Mouse (Mus musculus): ENCODE data around the gene Polr2l. TPM values are rescaled to one million over a fixed set of nuclear protein-coding genes. Genes with fewer than 3 reads are reported as not detected.
A peak's percentile ranks its signal among the peaks of the same experiment; 100 is the strongest.

The Polr2l gene
- polyA plus RNA-seq, 1 experiment from 2014 or later, result 73.8 TPM

DNA sequence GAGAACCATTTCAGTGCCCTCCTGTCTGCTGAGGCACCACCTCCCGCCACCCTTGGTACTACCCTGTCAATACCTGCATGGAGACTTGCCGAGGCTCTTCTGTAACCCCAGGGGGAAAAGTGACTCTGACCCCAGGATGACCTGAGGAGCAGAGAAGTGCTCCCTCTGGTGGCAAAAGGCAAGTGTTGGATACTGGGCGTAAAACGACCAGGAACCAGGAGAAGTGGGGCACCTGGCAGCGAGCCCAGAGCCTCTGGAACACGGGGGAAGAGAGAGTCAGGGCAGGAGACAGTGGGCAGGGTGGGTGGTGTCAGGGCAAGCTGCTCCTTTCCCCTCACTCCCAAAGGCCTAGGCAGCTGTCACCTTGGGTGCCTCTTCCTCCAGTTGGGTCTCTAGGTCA is 34.3 kb downstream of the Polr2l start:
- WGBS, result 39% methylated on average over 6 of the region's 6 CpGs
- Histone ChIP-seq H3K4me3 (no peak overlapping the region), H3K27ac (replicated peaks) (no peak overlapping the region), H3K4me1 (peaks cover 48% of the 10 kb centered on the region), H3K36me3 (peaks cover 24% of the 10 kb centered on the region), H3K27me3 (no peaks in the 10 kb centered on the region; the same call in 1 of the 2 replicates), H3K4me2 (replicated peaks) (no peak overlapping the region), H3K9me3 (no peaks in the 10 kb centered on the region), H3K9ac (replicated peaks) (no peak overlapping the region)
- ATAC-seq (ENCODE audit: low FRiP score, low read depth), result no peak

DNA sequence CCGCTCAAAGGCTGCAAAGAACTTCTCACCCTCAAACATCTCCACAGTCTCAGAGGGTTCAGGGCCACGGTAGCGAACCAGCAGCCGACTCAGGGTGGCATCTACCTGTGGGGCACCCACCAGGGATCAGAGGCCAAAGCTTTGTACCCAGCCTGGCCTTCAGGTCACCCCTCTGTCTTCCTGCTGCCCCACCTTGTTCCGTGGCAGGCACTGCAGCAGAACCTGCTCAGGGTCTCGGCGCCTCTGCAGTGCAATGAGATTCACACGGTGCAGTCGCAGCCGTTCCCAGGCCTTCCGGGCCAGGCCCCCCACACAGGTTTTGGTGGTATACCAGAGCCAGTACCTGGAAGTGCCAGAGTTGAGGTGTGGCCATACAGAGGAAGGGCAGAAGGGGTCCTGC is 35.1 kb downstream of the Polr2l start:
- Histone ChIP-seq H3K9ac (replicated peaks) (no peak overlapping the region), H3K4me1 (peaks cover 56% of the 10 kb centered on the region), H3K36me3 (peaks cover 24% of the 10 kb centered on the region), H3K27me3 (no peaks in the 10 kb centered on the region; the same call in 1 of the 2 replicates), H3K27ac (replicated peaks) (no peak overlapping the region), H3K4me3 (no peak overlapping the region), H3K4me2 (replicated peaks) (no peak overlapping the region), H3K9me3 (no peaks in the 10 kb centered on the region)
- 95% methylated on average over 11 of the region's 11 CpGs for WGBS
- ATAC-seq (ENCODE audit: low FRiP score, low read depth), result no peak

DNA sequence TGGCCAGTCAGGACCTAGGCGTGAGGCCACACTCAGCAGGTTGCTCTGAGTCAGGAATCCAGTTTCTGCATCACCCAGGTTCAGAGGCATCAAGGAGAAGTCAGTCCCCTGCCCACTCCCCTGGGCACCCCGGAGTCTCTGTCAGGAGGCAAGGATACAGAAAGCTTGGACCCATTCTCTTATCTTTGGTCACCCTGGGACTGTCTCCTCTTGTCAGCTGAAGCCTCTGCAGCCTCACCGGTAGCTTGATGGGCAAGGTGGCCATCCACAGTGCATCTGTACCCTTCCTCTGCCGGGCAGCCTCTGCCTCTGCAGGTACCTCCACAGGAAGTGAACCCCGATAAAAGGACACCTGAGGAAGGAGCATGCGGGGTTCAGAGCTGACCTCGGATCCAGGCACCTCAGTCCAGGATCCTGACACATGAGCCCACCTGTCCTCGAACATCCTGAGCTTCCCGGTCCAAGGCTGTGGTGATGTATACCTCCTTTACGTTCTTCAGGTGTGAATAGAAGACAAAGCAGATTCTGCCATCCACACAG is 35.7 kb downstream of the Polr2l start:
- H3K9me3 ChIP-seq, result no peaks in the 10 kb centered on the region
- no peak overlapping the region for H3K27ac ChIP-seq (replicated peaks)
- H3K4me3 ChIP-seq, result no peak overlapping the region
- no peak overlapping the region for H3K4me2 ChIP-seq (replicated peaks)
- WGBS, result 93% methylated on average over 10 of the region's 10 CpGs
- no peak overlapping the region for H3K9ac ChIP-seq (replicated peaks)
- no peak for ATAC-seq (ENCODE audit: low FRiP score, low read depth)
- peaks cover 24% of the 10 kb centered on the region for H3K36me3 ChIP-seq
- H3K27me3 ChIP-seq, result no peaks in the 10 kb centered on the region; the same call in 1 of the 2 replicates
- H3K4me1 ChIP-seq, result peaks cover 61% of the 10 kb centered on the region

DNA sequence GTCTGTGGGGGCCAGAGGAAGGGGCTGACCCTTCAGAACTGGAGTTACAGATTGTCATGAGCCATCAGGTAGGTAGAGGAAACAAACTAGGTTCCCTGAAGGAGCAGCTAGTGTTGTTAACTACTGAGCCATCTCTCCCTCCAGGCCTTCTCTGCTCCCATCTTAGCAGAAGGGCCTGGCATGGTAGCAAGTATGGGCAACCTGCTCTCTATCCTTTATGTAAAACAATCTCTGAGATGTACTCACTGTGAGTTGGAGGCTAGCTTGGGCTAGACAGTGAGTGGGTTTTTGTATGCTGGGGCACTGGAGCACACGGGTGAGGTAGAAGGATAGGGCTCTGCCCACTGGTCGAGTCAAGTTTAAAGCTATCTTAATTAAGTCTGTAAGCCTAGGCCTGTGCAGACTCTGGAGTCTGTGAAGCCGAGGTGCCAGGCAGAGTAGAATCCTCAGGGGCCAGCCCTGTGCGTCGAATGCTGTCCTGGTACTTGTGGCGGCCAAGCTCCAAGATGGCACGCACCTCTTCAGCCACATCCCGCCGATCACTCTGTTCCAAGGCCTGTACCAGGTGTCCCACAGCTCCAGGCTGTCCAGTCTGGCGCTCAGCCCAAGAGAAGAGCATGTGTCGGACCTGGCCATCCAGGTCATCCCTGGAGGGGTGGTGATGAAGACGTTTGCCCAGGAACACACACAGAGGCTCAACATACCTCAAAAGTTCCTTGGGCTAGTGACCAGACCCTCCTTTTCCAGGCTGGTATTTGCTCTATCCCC is 36.5 kb downstream of the Polr2l start:
- H3K9ac ChIP-seq (replicated peaks), result no peak overlapping the region
- H3K4me3 ChIP-seq, result no peak overlapping the region
- H3K36me3 ChIP-seq, result peaks cover 27% of the 10 kb centered on the region
- WGBS, result 91% methylated on average over 12 of the region's 12 CpGs
- no peak overlapping the region for H3K4me2 ChIP-seq (replicated peaks)
- no peak overlapping the region; the same call in 1 of the 2 replicates for H3K27ac ChIP-seq (replicated peaks)
- H3K27me3 ChIP-seq, result no peaks in the 10 kb centered on the region; the same call in 1 of the 2 replicates
- H3K4me1 ChIP-seq, result peaks cover 61% of the 10 kb centered on the region
- ATAC-seq (ENCODE audit: low FRiP score, low read depth), result no peak
- no peaks in the 10 kb centered on the region for H3K9me3 ChIP-seq

DNA sequence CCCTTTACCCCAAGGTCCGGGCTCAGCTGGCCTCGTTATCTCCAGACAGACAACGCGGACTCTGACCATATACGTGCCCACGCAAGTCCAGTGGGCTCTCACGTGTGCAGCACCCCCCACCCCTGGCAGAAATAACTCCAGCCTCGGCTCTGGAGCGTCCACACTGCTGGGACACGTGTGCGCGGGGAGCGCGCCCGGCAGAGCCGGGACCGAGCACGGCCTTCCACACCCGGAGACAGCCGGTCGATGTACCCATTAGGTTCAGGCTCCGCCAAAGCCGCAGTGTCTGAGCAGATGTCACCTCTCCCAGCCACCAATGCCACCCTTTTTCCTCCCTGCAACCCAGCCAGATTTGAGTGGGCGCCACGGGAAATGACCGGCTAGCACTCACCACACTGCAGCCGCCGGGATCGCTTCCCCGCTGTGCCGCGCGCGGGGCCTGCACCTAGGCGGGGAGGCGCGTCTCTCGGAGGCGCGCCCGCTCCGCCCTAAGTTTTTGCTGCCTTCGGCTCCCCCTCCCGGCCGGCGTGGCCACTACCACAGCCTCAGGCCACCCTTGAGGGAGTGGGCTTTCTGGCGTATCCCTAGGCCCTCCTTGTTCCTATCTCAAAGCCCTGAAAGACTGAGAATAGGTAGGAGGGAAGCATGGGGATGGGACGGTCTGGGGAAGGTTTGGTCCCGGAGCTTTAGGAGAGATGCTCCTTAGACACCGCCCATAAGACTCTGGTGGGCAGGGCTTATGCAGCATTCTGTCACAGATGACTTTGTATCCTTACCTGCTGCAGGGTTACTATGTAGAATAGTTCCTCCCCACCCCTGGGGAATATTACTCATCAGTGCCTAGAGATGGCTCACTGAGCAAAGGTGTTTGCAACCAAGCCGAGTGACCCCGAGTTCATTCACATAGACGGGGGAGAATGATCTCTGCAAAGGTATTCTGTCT is 37.5 kb downstream of the Polr2l start, which contains the start of gene Slc25a22:
Gene Slc25a22, minus strand, starts transcription at position 715 of the 943 bp plus-strand sequence.
- peak within 1 kb of the TSS; percentile 65 for H3K4me3 ChIP-seq
- peak within 1 kb of the TSS; percentile 78 for H3K9ac ChIP-seq (replicated peaks)
- peaks cover 34% of the 10 kb centered on the region for H3K36me3 ChIP-seq
- H3K4me2 ChIP-seq (replicated peaks), result peak within 1 kb of the TSS; percentile 89
- peaks cover 60% of the 10 kb centered on the region for H3K4me1 ChIP-seq
- no peaks in the 10 kb centered on the region for H3K9me3 ChIP-seq
- 5% methylated on average over 53 of the region's 53 CpGs for WGBS
- peak; percentile 73 for ATAC-seq (ENCODE audit: low FRiP score, low read depth)
- H3K27me3 ChIP-seq, result no peaks in the 10 kb centered on the region; the same call in 1 of the 2 replicates
- peak within 1 kb of the TSS; percentile 63 for H3K27ac ChIP-seq (replicated peaks)

DNA sequence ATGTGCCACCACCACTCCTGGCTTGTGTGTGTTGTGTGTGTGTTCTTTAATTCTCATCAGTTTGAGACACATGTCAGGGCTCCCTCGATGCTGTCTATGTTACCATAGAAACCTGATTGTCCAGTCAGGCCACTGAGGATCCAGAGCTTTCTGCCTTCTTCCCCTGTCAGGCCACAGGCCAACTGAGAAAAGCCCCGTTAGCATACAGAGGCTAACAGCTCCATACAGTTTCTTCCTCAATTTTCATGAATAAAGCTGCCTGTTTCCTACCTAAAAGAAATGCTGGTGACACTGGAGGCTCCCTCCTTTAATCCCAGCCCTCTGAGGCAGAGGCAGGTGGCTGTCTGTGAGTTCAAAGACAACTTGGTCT is 38.4 kb downstream of the Polr2l start:
- peak overlapping the region; percentile 63 for H3K27ac ChIP-seq (replicated peaks)

DNA sequence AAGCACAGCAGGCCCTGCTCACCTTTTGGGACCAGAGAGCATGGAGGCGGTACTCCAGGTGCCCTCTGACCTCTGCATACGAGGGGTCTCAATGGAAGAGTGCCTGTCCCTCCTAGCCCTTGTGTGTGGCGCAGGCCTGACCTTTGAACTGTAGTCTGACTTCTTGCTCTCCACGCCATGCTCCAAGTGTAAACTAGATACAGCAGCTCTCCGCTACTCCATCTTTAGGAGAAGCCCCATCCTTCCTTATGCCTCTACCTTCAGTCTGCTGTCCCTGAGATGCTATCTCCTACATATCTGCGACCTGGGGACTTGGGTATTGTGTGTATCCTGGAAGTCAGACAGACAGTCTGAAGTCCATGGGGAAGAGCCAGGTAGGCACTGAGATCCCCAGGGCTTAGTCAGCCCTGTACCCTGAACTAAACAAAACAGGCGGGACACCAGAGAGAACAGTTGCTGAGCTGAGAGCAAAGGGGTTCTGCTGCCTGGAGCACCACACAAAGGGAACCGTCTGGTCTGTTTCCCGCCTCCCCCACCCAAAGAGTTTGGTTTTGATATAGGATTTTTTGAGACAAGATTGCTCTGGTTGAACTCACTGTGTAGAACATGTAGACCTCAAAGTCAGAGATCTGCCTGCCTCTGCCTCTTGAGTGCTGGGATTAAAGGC is 38.9 kb downstream of the Polr2l start:
- H3K4me1 ChIP-seq, result peaks cover 50% of the 10 kb centered on the region
- 0 out of 2 replicates have a peak overlapping the region, but pooled peaks have one; percentile 65 for H3K4me3 ChIP-seq
- 75% methylated on average over 9 of the region's 9 CpGs for WGBS
- no peak overlapping the region for H3K9ac ChIP-seq (replicated peaks)
- H3K27ac ChIP-seq (replicated peaks), result peak overlapping the region; percentile 63; the same call in 1 of the 2 replicates
- H3K36me3 ChIP-seq, result peaks cover 43% of the 10 kb centered on the region
- ATAC-seq (ENCODE audit: low FRiP score, low read depth), result no peak
- peak overlapping the region; percentile 89 for H3K4me2 ChIP-seq (replicated peaks)
- no peaks in the 10 kb centered on the region; the same call in 1 of the 2 replicates for H3K27me3 ChIP-seq
- no peaks in the 10 kb centered on the region for H3K9me3 ChIP-seq

More for the DNA sequence above, 38.4 kb downstream of the Polr2l start:
- Histone ChIP-seq H3K4me3 (peak overlapping the region; percentile 65), H3K9ac (replicated peaks) (peak overlapping the region; percentile 78), H3K4me2 (replicated peaks) (peak overlapping the region; percentile 89), H3K9me3 (no peaks in the 10 kb centered on the region), H3K27me3 (no peaks in the 10 kb centered on the region; the same call in 1 of the 2 replicates), H3K4me1 (peaks cover 51% of the 10 kb centered on the region), H3K36me3 (peaks cover 40% of the 10 kb centered on the region)
- 40% methylated on average over 2 of the region's 2 CpGs for WGBS
- no peak for ATAC-seq (ENCODE audit: low FRiP score, low read depth)

DNA sequence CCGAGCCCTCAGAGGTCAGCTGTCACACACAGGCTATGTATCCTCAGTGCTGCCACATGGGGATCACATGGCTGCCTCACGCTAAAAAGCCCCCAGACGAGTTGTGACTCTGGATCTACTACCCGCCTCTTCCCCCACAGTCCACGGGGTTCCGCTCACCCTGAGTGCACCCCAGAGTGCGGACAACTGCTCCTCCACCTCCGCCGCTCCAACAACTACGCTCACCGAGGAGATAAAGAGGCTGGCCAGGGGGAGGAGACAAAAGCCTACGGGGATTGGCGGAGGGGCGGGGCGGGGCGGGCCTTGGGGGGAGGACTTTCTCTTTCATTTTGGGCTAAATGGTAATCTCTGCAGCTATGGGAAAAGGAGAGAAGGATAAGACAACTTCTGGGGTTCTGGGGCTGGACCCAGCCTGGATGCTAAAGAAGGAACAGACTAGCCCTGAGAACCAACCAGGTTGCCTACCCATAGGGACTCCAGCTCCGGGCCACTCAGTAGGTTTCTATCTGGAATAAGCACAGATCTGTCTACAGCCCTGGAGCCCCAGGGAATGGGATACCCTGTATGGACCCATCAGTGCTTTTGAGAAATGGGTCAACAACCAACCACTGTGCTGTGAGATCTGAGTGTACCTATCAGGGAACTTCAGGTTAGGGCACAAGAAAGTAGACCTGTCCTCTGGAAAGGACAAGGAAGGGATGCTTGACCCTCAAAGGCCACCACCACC is 39.6 kb downstream of the Polr2l start:
- H3K4me3 ChIP-seq, result peak overlapping the region; percentile 58
- peak overlapping the region; percentile 71 for H3K9ac ChIP-seq (replicated peaks)
- H3K4me2 ChIP-seq (replicated peaks), result peak overlapping the region; percentile 85
- no peaks in the 10 kb centered on the region for H3K9me3 ChIP-seq
- H3K27me3 ChIP-seq, result no peaks in the 10 kb centered on the region; the same call in 1 of the 2 replicates
- peaks cover 52% of the 10 kb centered on the region for H3K4me1 ChIP-seq
- H3K36me3 ChIP-seq, result peaks cover 50% of the 10 kb centered on the region
- 4% methylated on average over 17 of the region's 17 CpGs for WGBS
- peak; percentile 19; the same call in 1 of the 2 replicates for ATAC-seq (ENCODE audit: low FRiP score, low read depth)
- peak overlapping the region; percentile 84 for H3K27ac ChIP-seq (replicated peaks)

DNA sequence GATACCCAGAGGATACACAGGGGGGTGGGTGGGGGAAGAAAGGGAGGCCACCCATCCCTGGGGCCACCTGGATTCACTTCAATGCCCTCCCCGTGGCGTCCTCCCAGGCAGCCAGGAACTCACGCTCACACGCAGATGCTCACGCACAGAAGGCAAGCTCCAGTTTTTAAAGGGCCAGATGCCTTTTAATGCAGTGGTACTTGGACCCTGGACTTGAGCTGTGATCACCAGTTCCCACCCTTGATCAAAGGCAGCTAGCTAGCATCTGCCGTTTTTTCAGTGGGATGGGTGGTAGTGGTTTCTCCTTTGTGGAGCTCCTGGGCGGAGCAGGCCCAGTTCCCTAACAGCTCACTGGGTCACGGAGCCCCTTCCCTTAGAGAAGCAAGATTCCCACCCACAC is 40.5 kb downstream of the Polr2l start:
- Histone ChIP-seq H3K9me3 (no peaks in the 10 kb centered on the region), H3K27ac (replicated peaks) (peak overlapping the region; percentile 84), H3K9ac (replicated peaks) (peak overlapping the region; percentile 71), H3K27me3 (no peaks in the 10 kb centered on the region; the same call in 1 of the 2 replicates), H3K4me2 (replicated peaks) (peak overlapping the region; percentile 85), H3K36me3 (peaks cover 44% of the 10 kb centered on the region), H3K4me1 (peaks cover 60% of the 10 kb centered on the region), H3K4me3 (peak overlapping the region; percentile 58)
- no peak for ATAC-seq (ENCODE audit: low FRiP score, low read depth)
- 11% methylated on average over 8 of the region's 8 CpGs for WGBS

DNA sequence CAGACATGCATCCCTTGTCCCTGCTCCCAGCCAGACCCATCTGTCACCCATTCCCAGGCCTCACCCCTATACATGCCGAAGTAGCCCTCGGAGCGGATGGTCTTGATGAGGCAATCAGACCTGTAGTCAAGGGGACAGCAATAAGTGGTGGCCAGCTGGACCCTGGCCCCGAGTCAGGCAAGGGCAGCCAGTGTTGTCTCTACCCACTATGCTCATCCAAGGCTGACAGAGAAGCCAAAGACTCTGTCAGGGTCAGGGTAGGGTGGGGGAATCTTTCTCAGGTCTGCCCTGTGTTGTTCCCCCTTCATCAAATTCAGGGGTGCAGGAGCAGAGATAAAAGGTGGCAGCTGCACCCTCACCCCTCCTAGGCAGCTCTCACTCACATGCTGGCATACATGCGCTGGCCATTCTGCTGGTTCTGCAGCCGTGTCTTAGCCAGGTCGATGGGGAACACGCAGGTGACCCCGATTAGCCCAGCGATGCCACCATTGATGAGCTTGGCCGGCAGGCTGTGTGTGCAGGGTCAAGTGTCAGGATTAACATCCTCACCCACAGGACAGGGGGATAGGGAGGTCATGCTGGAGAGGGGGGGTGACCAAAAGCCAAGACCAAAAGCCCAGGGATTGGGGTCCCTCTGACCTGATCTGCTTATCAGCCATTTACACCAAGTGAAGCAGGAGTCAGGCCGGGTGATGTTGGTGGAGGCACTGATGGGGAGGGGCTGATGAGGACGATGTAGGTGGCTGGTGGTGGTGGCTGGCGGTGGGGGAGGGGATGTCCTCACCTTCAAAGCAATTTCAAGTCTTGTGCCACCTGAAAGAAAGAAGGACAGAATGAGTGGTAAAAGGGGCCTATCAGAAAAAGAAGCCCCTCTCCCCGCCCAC is 41.2 kb downstream of the Polr2l start:
- H3K27ac ChIP-seq (replicated peaks), result peak overlapping the region; percentile 84
- H3K9me3 ChIP-seq, result no peaks in the 10 kb centered on the region
- peak overlapping the region; percentile 71 for H3K9ac ChIP-seq (replicated peaks)
- peaks cover 37% of the 10 kb centered on the region for H3K36me3 ChIP-seq
- H3K4me1 ChIP-seq, result peaks cover 67% of the 10 kb centered on the region
- no peaks in the 10 kb centered on the region; the same call in 1 of the 2 replicates for H3K27me3 ChIP-seq
- peak overlapping the region; percentile 85 for H3K4me2 ChIP-seq (replicated peaks)
- no peak for ATAC-seq (ENCODE audit: low FRiP score, low read depth)
- peak overlapping the region; percentile 58 for H3K4me3 ChIP-seq
- WGBS, result 71% methylated on average over 15 of the region's 15 CpGs

Data from midbrain, embryonic 12.5 days (tissue).